Mouse (Mus musculus) stomach, embryonic 14.5 days (tissue): ENCODE data around the gene Pigp. TPM values are rescaled to one million over a fixed set of nuclear protein-coding genes. Genes with fewer than 3 reads are reported as not detected.

ENCODE experiments used
- ATAC-seq: fragments of 200-750 bp; cut with Nextera tagmentation; 2 replicates; pipeline ENCODE4 v1.8.0; 2017; ENCODE audit warnings: low read depth, moderate TSS enrichment; ENCODE audit not compliant: insufficient number of reproducible peaks, insufficient read depth, low FRiP score
- H3K27ac ChIP-seq: fragments of 300-500 bp; sonication (generic); 2 replicates; pipeline ENCODE4 v1.5.1; 2014; ENCODE audit warnings: mild to moderate bottlenecking, low read length, moderate library complexity, mixed read lengths
- H3K27me3 ChIP-seq: fragments of 300-500 bp; sonication (generic); 2 replicates; pipeline ENCODE4 v1.6.1; 2014; ENCODE audit warnings: low read length, control low read depth, mixed read lengths; ENCODE audit not compliant: control insufficient read depth, insufficient read depth
- H3K36me3 ChIP-seq: fragments of 300-500 bp; sonication (generic); 2 replicates; pipeline ENCODE4 v1.6.1; 2014; ENCODE audit warnings: mild to moderate bottlenecking, control low read depth, low read length, moderate library complexity, mixed read lengths; ENCODE audit not compliant: control insufficient read depth, insufficient read depth
- H3K4me1 ChIP-seq: fragments of 300-500 bp; sonication (generic); 2 replicates; pipeline ENCODE4 v1.6.1; 2014; ENCODE audit warnings: low read length, control low read depth, mixed read lengths; ENCODE audit not compliant: control insufficient read depth, insufficient read depth
- H3K4me2 ChIP-seq: fragments of 300-500 bp; sonication (generic); replicated peaks from 2 replicates; pipeline ENCODE4 v1.6.1; 2014; ENCODE audit warnings: low read depth, low read length, control low read depth
- H3K4me3 ChIP-seq: fragments of 300-500 bp; sonication (generic); 2 replicates; pipeline ENCODE4 v1.5.1; 2014; ENCODE audit warnings: low read depth, low read length, control low read depth
- H3K9ac ChIP-seq: fragments of 300-500 bp; sonication (generic); replicated peaks from 2 replicates; pipeline ENCODE4 v1.6.1; 2014; ENCODE audit warnings: low read depth, mild to moderate bottlenecking, control low read depth, low read length, moderate library complexity, mixed read lengths
- H3K9me3 ChIP-seq: fragments of 300-500 bp; sonication (generic); 2 replicates; pipeline ENCODE4 v1.6.1; 2016; ENCODE audit warnings: low read depth, low read length, control low read depth; ENCODE audit not compliant: control insufficient read depth
- WGBS: fragments of 180-500 bp; shearing (Covaris S2); extraction: QIAGEN DNeasy Blood & Tissue Kit; methylation state at CpG from one replicate; pipeline ENCODE4 v1.1.7; 2014; 5-methylcytosine and 5-hydroxymethylcytosine counted together
- polyA plus RNA-seq: library from polyadenylated mRNA; unstranded; fragments of >200 nt; fragmentation: Nextera tagmentation; extraction: Ambion mirVana; gene quantifications from 2 replicates; pipeline ENCODE4 v1.2.1, GENCODE M21; 2014

The Pigp gene
- 105 and 112 TPM in 2 replicates for polyA plus RNA-seq

- peak within 1 kb of the TSS; percentile 89 for H3K9ac ChIP-seq
- WGBS: under 1% methylated on average over 43 of the region's 43 CpGs
- ATAC-seq: peak; percentile 80
- no peaks in the 10 kb centered on the region for H3K9me3 ChIP-seq
- H3K27me3 ChIP-seq: no peaks in the 10 kb centered on the region
- peaks cover 4% of the 10 kb centered on the region; the same call in 1 of the 2 replicates for H3K4me1 ChIP-seq
- peak within 1 kb of the TSS; percentile 79 for H3K4me3 ChIP-seq
- H3K4me2 ChIP-seq: peak within 1 kb of the TSS; percentile 48
- no peaks in the 10 kb centered on the region; the same call in 1 of the 2 replicates for H3K36me3 ChIP-seq
- H3K27ac ChIP-seq: peak within 1 kb of the TSS; percentile 97
These were observed at the start of gene Pigp for GRCm38 (mm10) chr16:94371301-94371931. Gene Pigp (minus strand): TSS chr16:94371842.

- no peaks in the 10 kb centered on the region for H3K27me3 ChIP-seq
These were observed 48.9 kb upstream of the Pigp start for GRCm38 (mm10) chr16:94420498-94420897.

GRCm38 (mm10) chr16:94414151-94414550 is 42.5 kb upstream of the Pigp start:
- H3K9me3 ChIP-seq: no peaks in the 10 kb centered on the region
- H3K36me3 ChIP-seq: peaks cover 64% of the 10 kb centered on the region
- 84% methylated on average over 6 of the region's 6 CpGs for WGBS
- H3K27me3 ChIP-seq: no peaks in the 10 kb centered on the region
- no peak overlapping the region for H3K27ac ChIP-seq
- no peak for ATAC-seq
- no peak overlapping the region for H3K4me2 ChIP-seq
- H3K4me1 ChIP-seq: no peaks in the 10 kb centered on the region
- no peak overlapping the region for H3K9ac ChIP-seq
- H3K4me3 ChIP-seq: no peak overlapping the region

More at GRCm38 (mm10) chr16:94420498-94420897, 48.9 kb upstream of the Pigp start:
- peaks cover 77% of the 10 kb centered on the region for H3K36me3 ChIP-seq
- ATAC-seq: no peak
- H3K27ac ChIP-seq: no peak overlapping the region
- H3K4me1 ChIP-seq: no peaks in the 10 kb centered on the region
- H3K4me3 ChIP-seq: no peak overlapping the region
- H3K9me3 ChIP-seq: no peaks in the 10 kb centered on the region
- no peak overlapping the region for H3K4me2 ChIP-seq
- 92% methylated on average over 3 of the region's 3 CpGs for WGBS
- H3K9ac ChIP-seq: no peak overlapping the region

- Histone ChIP-seq H3K36me3 (peaks cover 63% of the 10 kb centered on the region), H3K9me3 (no peaks in the 10 kb centered on the region), H3K9ac (no peak overlapping the region), H3K4me1 (no peaks in the 10 kb centered on the region), H3K27ac (no peak overlapping the region), H3K27me3 (no peaks in the 10 kb centered on the region), H3K4me3 (no peak overlapping the region), H3K4me2 (no peak overlapping the region)
- ATAC-seq: no peak
- 91% methylated on average over 4 of the region's 4 CpGs for WGBS
These were observed 41.1 kb upstream of the Pigp start for GRCm38 (mm10) chr16:94412760-94413159.

GRCm38 (mm10) chr16:94412198-94412597 is 40.6 kb upstream of the Pigp start:
- Histone ChIP-seq H3K9ac (no peak overlapping the region), H3K4me3 (no peak overlapping the region), H3K4me2 (no peak overlapping the region), H3K9me3 (no peaks in the 10 kb centered on the region), H3K36me3 (peaks cover 57% of the 10 kb centered on the region), H3K27ac (no peak overlapping the region), H3K27me3 (no peaks in the 10 kb centered on the region), H3K4me1 (no peaks in the 10 kb centered on the region)
- 92% methylated on average over 2 of the region's 2 CpGs for WGBS
- ATAC-seq: no peak

- H3K4me1 ChIP-seq: no peaks in the 10 kb centered on the region
- H3K27ac ChIP-seq: no peak overlapping the region
- H3K9me3 ChIP-seq: no peaks in the 10 kb centered on the region
- no peak for ATAC-seq
- H3K4me2 ChIP-seq: no peak overlapping the region
- no peaks in the 10 kb centered on the region for H3K27me3 ChIP-seq
- 81% methylated on average over 3 of the region's 3 CpGs for WGBS
- no peak overlapping the region for H3K4me3 ChIP-seq
- H3K36me3 ChIP-seq: peaks cover 60% of the 10 kb centered on the region
- no peak overlapping the region for H3K9ac ChIP-seq
These were observed 39.6 kb upstream of the Pigp start for GRCm38 (mm10) chr16:94411287-94411686.

GRCm38 (mm10) chr16:94402185-94402584 is 30.5 kb upstream of the Pigp start:
- no peak overlapping the region for H3K9ac ChIP-seq
- H3K4me2 ChIP-seq: no peak overlapping the region
- peaks cover 21% of the 10 kb centered on the region; the same call in 1 of the 2 replicates for H3K36me3 ChIP-seq
- H3K4me3 ChIP-seq: no peak overlapping the region
- no peaks in the 10 kb centered on the region for H3K27me3 ChIP-seq
- peaks cover 4% of the 10 kb centered on the region; the same call in 1 of the 2 replicates for H3K4me1 ChIP-seq
- no peak for ATAC-seq
- H3K27ac ChIP-seq: no peak overlapping the region
- H3K9me3 ChIP-seq: no peaks in the 10 kb centered on the region
- WGBS: 72% methylated on average over 4 of the region's 4 CpGs

GRCm38 (mm10) chr16:94401636-94402035 is 30.0 kb upstream of the Pigp start:
- Histone ChIP-seq H3K4me1 (peaks cover 4% of the 10 kb centered on the region; the same call in 1 of the 2 replicates), H3K4me2 (no peak overlapping the region), H3K9me3 (no peaks in the 10 kb centered on the region), H3K4me3 (no peak overlapping the region), H3K9ac (no peak overlapping the region), H3K27ac (no peak overlapping the region), H3K36me3 (peaks cover 17% of the 10 kb centered on the region; the same call in 1 of the 2 replicates), H3K27me3 (no peaks in the 10 kb centered on the region)
- WGBS: 35% methylated on average over 2 of the region's 2 CpGs
- no peak for ATAC-seq

- ATAC-seq: no peak
- 81% methylated on average over 2 of the region's 2 CpGs for WGBS
- H3K4me1 ChIP-seq: peaks cover 4% of the 10 kb centered on the region; the same call in 1 of the 2 replicates
These were observed 27.5 kb upstream of the Pigp start for GRCm38 (mm10) chr16:94399141-94399540.

More at GRCm38 (mm10) chr16:94399141-94399540, 27.5 kb upstream of the Pigp start:
- Histone ChIP-seq H3K27me3 (no peaks in the 10 kb centered on the region), H3K4me2 (no peak overlapping the region), H3K9ac (no peak overlapping the region), H3K4me3 (no peak overlapping the region), H3K27ac (no peak overlapping the region), H3K9me3 (no peaks in the 10 kb centered on the region), H3K36me3 (peaks cover 24% of the 10 kb centered on the region)
